18 mouse cellular contexts compared by ENCODE assay signal in the genomic region with DNA sequence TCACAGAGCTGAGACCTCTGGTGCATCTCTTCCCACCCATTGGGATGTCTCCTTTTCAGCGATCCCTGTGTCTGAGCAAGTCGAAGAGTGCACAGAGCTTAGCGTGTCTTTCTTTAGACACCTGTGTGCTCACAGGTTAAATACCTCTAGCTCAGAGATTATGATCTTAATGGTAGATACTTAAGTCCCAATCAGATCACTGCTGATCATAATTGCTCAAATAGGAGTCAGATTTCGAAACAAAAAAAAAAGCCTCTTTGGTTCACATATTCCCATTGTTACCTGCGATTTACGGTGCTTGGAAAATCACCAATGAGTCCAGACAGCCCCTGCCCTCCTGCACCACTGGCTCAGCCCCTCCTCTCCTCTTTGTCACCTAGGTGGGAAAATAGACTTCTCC. TPM values are rescaled to one million over a fixed set of nuclear protein-coding genes. Genes with fewer than 3 reads are reported as not detected.
DNase-seq lines count a peak whose midpoint lies in the region; ATAC-seq and TF ChIP-seq lines count a peak whose summit lies in the region.
"Had no signal": no experiment of that assay in that cellular context is flagged by ENCODE, and none has a peak within 500 bp of the region (broad histone marks: within the 10 kb centered on the region; RNA-seq: fewer than 3 reads in every experiment).

No protein-coding gene starts in this region.

- H3K79me2 ChIP-seq in liver, adult 2 months (ENCODE audit: control insufficient read depth, insufficient read depth, low read length) = peaks cover 53% of the 10 kb centered on the region

- H3K4me3 ChIP-seq in liver, adult 2 months (ENCODE audit: insufficient read depth, low read depth, low read length) = no peak overlapping the region
- no peak overlapping the region for H3K4me3 ChIP-seq in liver, postnatal 0 days (ENCODE audit: low read depth, low read length)

- H3K9me3 ChIP-seq in liver, postnatal 0 days (ENCODE audit: low read length) = no peaks in the 10 kb centered on the region
- H3K9me3 ChIP-seq: G1E had no signal

- no peak for TF ChIP-seq CTCF in liver, adult 2 months (IDR thresholded peaks at IDR 0.05; ENCODE audit: low read depth, low read length)
- TF ChIP-seq CTCF in liver, postnatal 0 days (IDR thresholded peaks at IDR 0.05; ENCODE audit: low read depth) = no peak

- ATAC-seq in liver, postnatal 0 days = no peak
- ATAC-seq: activated CD4-positive, CD25-positive, alpha-beta regulatory T cell, adult 4 months; CD4-positive, CD25-positive, alpha-beta regulatory T cell, adult 4 months; Patski had no signal

- no peak for TF ChIP-seq EP300 in liver, postnatal 0 days (IDR thresholded peaks at IDR 0.05; ENCODE audit: low read depth)

- no peaks in the 10 kb centered on the region for H3K27me3 ChIP-seq in liver, adult 2 months (ENCODE audit: control insufficient read depth, insufficient read depth, low read length)
- no peaks in the 10 kb centered on the region for H3K27me3 ChIP-seq in liver, postnatal 0 days (ENCODE audit: insufficient read depth, low read length)
- H3K27me3 ChIP-seq: CH12.LX, Patski had no signal

- H3K4me2 ChIP-seq in liver, postnatal 0 days (ENCODE audit: low read depth, low read length) = no peak overlapping the region

- peaks cover 4% of the 10 kb centered on the region; the same call in 1 of the 2 replicates for H3K36me3 ChIP-seq in liver, adult 2 months (ENCODE audit: control insufficient read depth, insufficient read depth, low read length)
- H3K36me3 ChIP-seq in liver, postnatal 0 days (replicated peaks; ENCODE audit: insufficient read depth, low read length) = peaks cover 3% of the 10 kb centered on the region; the same call in 1 of the 2 replicates
- H3K36me3 ChIP-seq: G1E had no signal

- no peak for TF ChIP-seq POLR2A in liver, adult 2 months (IDR thresholded peaks at IDR 0.05; ENCODE audit: extremely low read depth, insufficient read depth, low read length)

- 77% methylated on average over 6 of the region's 6 CpGs for WGBS in liver, adult 2 months
- 86% methylated on average over 6 of the region's 6 CpGs for WGBS in liver, postnatal 0 days (ENCODE audit: insufficient replicate concordance)

- H3K4me1 ChIP-seq in liver, adult 2 months (ENCODE audit: control insufficient read depth, insufficient read depth, low read length) = peaks cover 61% of the 10 kb centered on the region
- peaks cover 20% of the 10 kb centered on the region for H3K4me1 ChIP-seq in liver, postnatal 0 days (ENCODE audit: insufficient read depth)

- no peak for DNase-seq in liver, adult 2 months (ENCODE audit: extremely low read depth, low read depth, low spot score)
- no peak for DNase-seq in liver, postnatal 0 days
- DNase-seq in fat pad, adult 2 months (ENCODE audit: extremely low read depth, low read depth, low spot score) = peak; percentile 90
- peak; percentile 76 for DNase-seq in gonadal fat pad, adult 2 months (ENCODE audit: low read depth)
- no peak for DNase-seq in layer of hippocampus, postnatal 10 days (ENCODE audit: low spot score in 2 of 2)
- DNase-seq in retina, embryonic 14.5 days (ENCODE audit: low spot score) = no peak
- DNase-seq: adrenal gland, adult 8-10 months; adrenal gland, postnatal 25 days; B cell, adult 2 months; cerebellum, adult 11 months; cerebellum, adult 11-12 months; cerebellum, adult 18-20 months had no signal

- no peak overlapping the region for H3K9ac ChIP-seq in liver, adult 2 months (ENCODE audit: low read depth, low read length)
- no peak overlapping the region for H3K9ac ChIP-seq in liver, postnatal 0 days (replicated peaks)

- peak overlapping the region; percentile 36; the same call in 1 of the 2 replicates for H3K27ac ChIP-seq in liver, adult 2 months (replicated peaks; ENCODE audit: insufficient read depth, low read depth, low read length)
- no peak overlapping the region for H3K27ac ChIP-seq in liver, postnatal 0 days (ENCODE audit: low read depth)

RNA-seq across cellular contexts. Expression of a gene that starts 28.5 kb away (rescaled TPM):
- 38.5 and 45.6 TPM in 2 replicates for total RNA-seq in liver, adult 2 months (2014; rRNA removed)
- polyA plus RNA-seq in liver, adult 2 months (2012; rRNA removed) = 57.5 and 57.7 TPM in 2 replicates
- 20.0 and 21.1 TPM in 2 replicates for polyA plus RNA-seq in liver, postnatal 0 days (2015; fragmentation: Nextera tagmentation; extraction: Ambion mirVana)
- 39.4 and 72.5 TPM in 2 replicates for polyA plus RNA-seq in gonadal fat pad, adult 2 months (2012; rRNA removed)
- under 1 TPM; 0.39 to 0.74 TPM for total RNA-seq in layer of hippocampus, postnatal 10 days (2021)
- total RNA-seq: MEL had no signal
- polyA plus RNA-seq: G1E had no signal

Comparison
In these comparisons a context has a peak if more than half of its experiments do, and no peak if none do; other contexts are left out.
1. DNase-seq: peak in fat pad, adult 2 months (single experiment) and gonadal fat pad, adult 2 months (single experiment); none in liver, adult 2 months (single experiment), liver, postnatal 0 days (single experiment), layer of hippocampus, postnatal 10 days (0 of 2) and retina, embryonic 14.5 days (single experiment).